Mouse (Mus musculus): ENCODE data around the gene Zmynd19. TPM values are rescaled to one million over a fixed set of nuclear protein-coding genes. Genes with fewer than 3 reads are reported as not detected.
A peak's percentile ranks its signal among the peaks of the same experiment; 100 is the strongest.
"Not testable (repeated sequence)": the region's sequence is repeated elsewhere in the genome, so short reads cannot be mapped to it uniquely, and the experiment has no call there.

Gene Zmynd19
- polyA plus RNA-seq, 1 experiment from 2014 or later, result 24.3 TPM

- H3K4me2 ChIP-seq, result no peak overlapping the region
- H3K27ac ChIP-seq, result no peak overlapping the region
- no peak overlapping the region for H3K4me3 ChIP-seq
- no peaks in the 10 kb centered on the region for H3K36me3 ChIP-seq (replicated peaks)
- no peaks in the 10 kb centered on the region for H3K9me3 ChIP-seq
- no peaks in the 10 kb centered on the region for H3K27me3 ChIP-seq (replicated peaks)
- no peak for ATAC-seq (replicated peaks)
- no peak overlapping the region for H3K9ac ChIP-seq
- WGBS, result 53% methylated on average over 2 of the region's 2 CpGs
- peaks cover 3% of the 10 kb centered on the region; the same call in 1 of the 2 replicates for H3K4me1 ChIP-seq
Measured at GRCm38 (mm10) chr2:24923561-24923960, 26.0 kb upstream of the Zmynd19 start.

- no peak overlapping the region for H3K4me3 ChIP-seq
- no peaks in the 10 kb centered on the region for H3K36me3 ChIP-seq (replicated peaks)
- H3K27me3 ChIP-seq (replicated peaks), result no peaks in the 10 kb centered on the region
- no peak for ATAC-seq (replicated peaks)
- no peak overlapping the region for H3K9ac ChIP-seq
- H3K27ac ChIP-seq, result no peak overlapping the region
- no peaks in the 10 kb centered on the region for H3K4me1 ChIP-seq
- H3K9me3 ChIP-seq, result no peaks in the 10 kb centered on the region
- WGBS, result 88% methylated on average over 8 of the region's 8 CpGs
- no peak overlapping the region for H3K4me2 ChIP-seq
Measured at GRCm38 (mm10) chr2:24925284-24925683, 24.3 kb upstream of the Zmynd19 start.

GRCm38 (mm10) chr2:24926345-24926964, 23.1 kb upstream of the Zmynd19 start:
- Histone ChIP-seq H3K4me2 (no peak overlapping the region), H3K27ac (no peak overlapping the region), H3K9ac (no peak overlapping the region), H3K36me3 (replicated peaks) (no peaks in the 10 kb centered on the region), H3K27me3 (replicated peaks) (no peaks in the 10 kb centered on the region), H3K4me3 (no peak overlapping the region), H3K9me3 (no peaks in the 10 kb centered on the region), H3K4me1 (no peaks in the 10 kb centered on the region)
- no peak for ATAC-seq (replicated peaks)
- WGBS, result 92% methylated on average over 9 of the region's 9 CpGs

- Histone ChIP-seq H3K36me3 (replicated peaks) (no peaks in the 10 kb centered on the region), H3K4me2 (no peak overlapping the region), H3K27me3 (replicated peaks) (no peaks in the 10 kb centered on the region), H3K4me1 (no peaks in the 10 kb centered on the region), H3K9ac (no peak overlapping the region), H3K4me3 (no peak overlapping the region), H3K27ac (no peak overlapping the region), H3K9me3 (no peaks in the 10 kb centered on the region)
- 80% methylated on average over 7 of the region's 7 CpGs for WGBS
- ATAC-seq (replicated peaks), result no peak
Measured at GRCm38 (mm10) chr2:24926965-24927358, 22.6 kb upstream of the Zmynd19 start.

DNA sequence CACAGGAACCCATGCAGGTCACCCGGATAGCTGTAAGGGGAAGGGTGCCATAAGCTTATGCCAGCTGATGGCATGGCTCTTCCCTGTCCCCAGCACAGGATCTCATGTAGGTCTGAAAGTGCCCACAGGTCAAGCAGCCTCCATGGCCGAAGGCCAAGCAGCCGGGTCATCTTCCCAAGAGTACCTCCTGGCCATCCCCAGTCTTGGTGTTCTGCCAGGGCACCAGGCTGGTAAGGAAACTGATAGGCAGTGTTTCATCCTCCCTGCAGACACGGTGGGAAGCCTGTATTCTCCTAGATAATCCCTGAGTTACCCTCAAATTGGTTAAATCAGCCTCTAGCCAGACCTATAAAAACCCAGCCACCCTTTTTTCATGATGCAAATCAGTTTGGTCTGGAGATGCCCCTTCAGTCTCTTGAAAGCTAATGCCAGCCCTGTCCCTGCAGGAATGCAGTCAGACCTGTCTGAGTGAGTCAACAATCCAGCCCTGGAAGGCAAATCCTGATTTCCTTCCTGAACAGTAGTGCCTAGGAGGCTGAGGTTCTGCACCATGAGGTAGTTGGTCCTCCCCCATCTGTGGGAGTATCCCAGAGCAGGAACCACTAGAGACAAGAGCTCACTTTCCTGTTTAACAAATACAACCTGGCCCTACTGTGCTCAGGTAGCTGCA, 21.6 kb upstream of the Zmynd19 start:
- H3K9me3 ChIP-seq, result no peaks in the 10 kb centered on the region
- no peaks in the 10 kb centered on the region for H3K4me1 ChIP-seq
- no peak overlapping the region for H3K4me3 ChIP-seq
- no peaks in the 10 kb centered on the region for H3K36me3 ChIP-seq (replicated peaks)
- H3K27ac ChIP-seq, result no peak overlapping the region
- no peak overlapping the region for H3K9ac ChIP-seq
- WGBS, result 72% methylated on average over 4 of the region's 4 CpGs
- no peak overlapping the region for H3K4me2 ChIP-seq
- H3K27me3 ChIP-seq (replicated peaks), result no peaks in the 10 kb centered on the region
- no peak for ATAC-seq (replicated peaks)

DNA sequence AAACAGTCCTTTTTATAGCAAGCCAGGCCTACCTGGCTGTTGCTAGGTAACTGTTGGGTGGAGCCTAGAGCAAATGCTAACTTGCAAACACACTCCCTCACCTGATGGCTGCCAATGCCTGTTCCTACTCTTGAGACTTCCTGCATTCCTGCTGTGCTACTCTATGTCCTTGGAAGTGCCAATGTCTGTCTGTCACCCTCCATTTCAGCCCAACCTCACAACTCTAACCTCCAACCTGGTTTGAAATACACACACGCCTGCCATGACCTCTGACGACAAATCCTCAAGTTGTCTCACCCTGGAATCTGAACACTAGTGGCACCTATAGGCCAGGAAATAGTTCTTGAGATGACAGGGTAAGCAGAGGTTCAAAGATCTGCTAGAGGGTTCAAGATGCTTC, 20.5 kb upstream of the Zmynd19 start:
- Histone ChIP-seq H3K27me3 (replicated peaks) (no peaks in the 10 kb centered on the region), H3K4me2 (no peak overlapping the region), H3K36me3 (replicated peaks) (no peaks in the 10 kb centered on the region), H3K27ac (no peak overlapping the region), H3K4me3 (no peak overlapping the region), H3K4me1 (peaks cover 11% of the 10 kb centered on the region), H3K9me3 (no peaks in the 10 kb centered on the region), H3K9ac (no peak overlapping the region)
- ATAC-seq (replicated peaks), result no peak
- WGBS, result 70% methylated on average over 2 of the region's 2 CpGs

DNA sequence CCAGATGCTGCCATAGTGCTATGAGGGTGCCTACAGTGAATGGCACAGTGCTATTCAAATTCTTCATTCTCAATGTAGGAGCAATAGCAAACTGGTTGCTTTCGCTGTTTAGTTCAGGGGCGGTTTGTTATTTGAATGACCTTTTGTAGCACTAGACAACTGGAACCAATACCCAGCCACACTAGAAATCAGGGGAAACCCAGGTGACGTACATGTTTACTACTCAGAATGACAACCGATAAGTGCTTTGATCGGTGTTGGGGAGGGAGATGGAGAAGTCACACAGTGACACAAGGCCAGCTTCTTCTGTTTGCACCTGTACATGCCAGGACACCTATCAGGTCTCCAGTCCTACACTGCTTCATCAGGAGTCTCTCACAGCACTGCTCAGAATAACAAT, 20.0 kb upstream of the Zmynd19 start:
- H3K4me3 ChIP-seq, result no peak overlapping the region
- H3K4me2 ChIP-seq, result no peak overlapping the region
- WGBS, result 89% methylated on average over 5 of the region's 5 CpGs
- H3K36me3 ChIP-seq (replicated peaks), result no peaks in the 10 kb centered on the region
- peaks cover 15% of the 10 kb centered on the region for H3K4me1 ChIP-seq
- H3K27ac ChIP-seq, result no peak overlapping the region
- H3K9me3 ChIP-seq, result no peaks in the 10 kb centered on the region
- H3K9ac ChIP-seq, result no peak overlapping the region
- ATAC-seq (replicated peaks), result no peak
- no peaks in the 10 kb centered on the region for H3K27me3 ChIP-seq (replicated peaks)

- no peaks in the 10 kb centered on the region for H3K36me3 ChIP-seq (replicated peaks)
- H3K9me3 ChIP-seq, result no peaks in the 10 kb centered on the region
- H3K4me3 ChIP-seq, result peak overlapping the region; percentile 55
- peak overlapping the region; percentile 59 for H3K9ac ChIP-seq
- ATAC-seq (replicated peaks), result peak; percentile 63
- peak overlapping the region; percentile 53 for H3K27ac ChIP-seq
- H3K4me1 ChIP-seq, result peaks cover 21% of the 10 kb centered on the region
- H3K4me2 ChIP-seq, result peak overlapping the region; percentile 89
- 5% methylated on average over 19 of the region's 19 CpGs for WGBS
- no peaks in the 10 kb centered on the region for H3K27me3 ChIP-seq (replicated peaks)
Measured at GRCm38 (mm10) chr2:24934441-24934963, 15.1 kb upstream of the Zmynd19 start.

DNA sequence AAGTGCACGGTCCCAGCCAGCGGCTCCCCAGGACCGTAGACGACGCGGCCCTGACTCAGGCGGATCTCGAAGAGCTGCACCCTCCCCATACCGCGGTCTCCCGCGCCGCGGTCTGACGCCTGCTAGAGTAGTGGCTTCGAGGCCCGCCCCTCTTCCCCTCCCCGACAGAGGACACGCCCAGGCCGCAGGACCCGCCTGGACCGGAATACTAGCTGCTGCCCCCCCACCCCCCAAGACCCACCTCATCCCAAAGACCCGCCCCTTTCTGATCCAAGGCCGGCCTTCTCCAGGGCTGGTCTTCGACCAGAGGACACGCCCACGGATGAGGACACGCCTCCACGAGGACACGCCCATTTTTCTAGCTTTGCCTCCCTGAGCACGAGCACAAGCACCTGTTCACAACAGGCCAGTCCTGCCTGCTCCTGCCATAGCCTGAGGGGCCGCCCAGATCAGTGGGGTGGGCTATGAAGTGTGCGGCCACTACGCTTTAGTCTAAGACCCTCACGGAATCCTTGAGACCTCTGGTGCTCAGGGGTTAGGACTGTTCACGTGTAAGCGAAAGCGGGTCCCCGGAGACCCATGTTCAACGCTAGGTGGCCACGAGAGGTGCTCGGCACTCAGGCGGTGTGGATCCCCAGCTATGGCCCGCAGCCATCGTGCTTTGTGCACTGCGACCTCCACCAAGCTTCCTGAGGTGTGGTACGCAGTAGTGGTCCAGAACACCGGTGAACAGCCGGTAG, 14.4 kb upstream of the Zmynd19 start, which contains the start of gene Arrdc1:
TSS of gene Arrdc1 (minus strand) at position 196 of the 740 bp plus-strand sequence.
- Histone ChIP-seq H3K4me1 (peaks cover 21% of the 10 kb centered on the region), H3K4me3 (peak within 1 kb of the TSS; percentile 55), H3K9me3 (no peaks in the 10 kb centered on the region), H3K36me3 (replicated peaks) (no peaks in the 10 kb centered on the region), H3K27me3 (replicated peaks) (no peaks in the 10 kb centered on the region), H3K9ac (peak within 1 kb of the TSS; percentile 59), H3K4me2 (peak within 1 kb of the TSS; percentile 89), H3K27ac (peak within 1 kb of the TSS; percentile 56)
- ATAC-seq (replicated peaks), result peak; percentile 93
- WGBS, result 1% methylated on average over 49 of the region's 49 CpGs

GRCm38 (mm10) chr2:24942092-24942491, 7.5 kb upstream of the Zmynd19 start:
- 75% methylated on average over 4 of the region's 4 CpGs for WGBS
- ATAC-seq (replicated peaks), result no peak
- H3K4me1 ChIP-seq, result no peaks in the 10 kb centered on the region

GRCm38 (mm10) chr2:24944304-24944703, 5.3 kb upstream of the Zmynd19 start:
- not testable (repeated sequence) for ATAC-seq (replicated peaks); H3K9me3 ChIP-seq; H3K27me3 ChIP-seq (replicated peaks); H3K9ac ChIP-seq; H3K27ac ChIP-seq; H3K4me1 ChIP-seq; H3K4me3 ChIP-seq; H3K36me3 ChIP-seq (replicated peaks); H3K4me2 ChIP-seq
- WGBS, result 47% methylated on average over 2 of the region's 2 CpGs

More at GRCm38 (mm10) chr2:24942092-24942491, 7.5 kb upstream of the Zmynd19 start:
- Histone ChIP-seq H3K4me3 (no peak overlapping the region), H3K9ac (no peak overlapping the region), H3K27ac (no peak overlapping the region), H3K36me3 (replicated peaks) (no peaks in the 10 kb centered on the region), H3K9me3 (no peaks in the 10 kb centered on the region), H3K27me3 (replicated peaks) (no peaks in the 10 kb centered on the region), H3K4me2 (no peak overlapping the region)

- H3K27me3 ChIP-seq (replicated peaks), result no peaks in the 10 kb centered on the region
- H3K4me2 ChIP-seq, result peak overlapping the region; percentile 87
- ATAC-seq (replicated peaks), result peak; percentile 31
- peak overlapping the region; percentile 82 for H3K9ac ChIP-seq
- peaks cover 27% of the 10 kb centered on the region for H3K36me3 ChIP-seq (replicated peaks)
- no peaks in the 10 kb centered on the region for H3K9me3 ChIP-seq
- under 1% methylated on average over 31 of the region's 31 CpGs for WGBS
- H3K4me3 ChIP-seq, result peak overlapping the region; percentile 71
- H3K27ac ChIP-seq, result peak overlapping the region; percentile 72
- peaks cover 19% of the 10 kb centered on the region for H3K4me1 ChIP-seq
Measured at GRCm38 (mm10) chr2:24950189-24950535, 570 bp downstream of the Zmynd19 start.
